Mouse (Mus musculus) stomach, embryonic 15.5 days (tissue): Measurements from ENCODE around the gene D430041D05Rik. TPM values are rescaled to one million over a fixed set of nuclear protein-coding genes. Genes with fewer than 3 reads are reported as not detected.

Experiments used
- ATAC-seq: fragments of 200-750 bp; cut with Nextera tagmentation; 2 replicates; pipeline ENCODE4 v1.8.0; 2017; ENCODE audit warnings: low read depth, moderate number of reproducible peaks, moderate TSS enrichment; ENCODE audit not compliant: insufficient read depth, low FRiP score
- H3K27ac ChIP-seq: fragments of 300-500 bp; sonication (generic); 2 replicates; pipeline ENCODE4 v1.5.1; 2015; ENCODE audit warnings: mild to moderate bottlenecking, inconsistent platforms
- H3K27me3 ChIP-seq: fragments of 300-500 bp; sonication (generic); replicated peaks from 2 replicates; pipeline ENCODE4 v1.6.1; 2015; ENCODE audit warnings: inconsistent platforms
- H3K36me3 ChIP-seq: fragments of 300-500 bp; sonication (generic); 2 replicates; pipeline ENCODE4 v1.6.1; 2015; ENCODE audit warnings: inconsistent platforms
- H3K4me1 ChIP-seq: fragments of 300-500 bp; sonication (generic); 2 replicates; pipeline ENCODE4 v1.6.1; 2015; ENCODE audit warnings: inconsistent platforms
- H3K4me2 ChIP-seq: fragments of 300-500 bp; sonication (generic); 2 replicates; pipeline ENCODE4 v1.6.1; 2015; ENCODE audit warnings: mild to moderate bottlenecking, inconsistent platforms
- H3K4me3 ChIP-seq: fragments of 300-500 bp; sonication (generic); replicated peaks from 2 replicates; pipeline ENCODE4 v1.5.1; 2015; ENCODE audit warnings: inconsistent platforms
- H3K9ac ChIP-seq: fragments of 300-500 bp; sonication (generic); 2 replicates; pipeline ENCODE4 v1.6.1; 2015; ENCODE audit warnings: inconsistent platforms
- H3K9me3 ChIP-seq: fragments of 300-500 bp; sonication (generic); 2 replicates; pipeline ENCODE4 v1.6.1; 2016; ENCODE audit warnings: inconsistent platforms
- WGBS: fragments of 180-500 bp; shearing (Covaris S2); methylation state at CpG from one replicate; pipeline ENCODE4 v1.1.7; 2015; 5-methylcytosine and 5-hydroxymethylcytosine counted together
- polyA plus RNA-seq: library from polyadenylated mRNA; unstranded; fragments of >200 nt; fragmentation: Nextera tagmentation; extraction: Ambion mirVana; gene quantifications from 2 replicates; pipeline ENCODE4 v1.2.1, GENCODE M21; 2015

The D430041D05Rik gene
- polyA plus RNA-seq, 1 experiment from 2014 or later, result 0.19 TPM

DNA sequence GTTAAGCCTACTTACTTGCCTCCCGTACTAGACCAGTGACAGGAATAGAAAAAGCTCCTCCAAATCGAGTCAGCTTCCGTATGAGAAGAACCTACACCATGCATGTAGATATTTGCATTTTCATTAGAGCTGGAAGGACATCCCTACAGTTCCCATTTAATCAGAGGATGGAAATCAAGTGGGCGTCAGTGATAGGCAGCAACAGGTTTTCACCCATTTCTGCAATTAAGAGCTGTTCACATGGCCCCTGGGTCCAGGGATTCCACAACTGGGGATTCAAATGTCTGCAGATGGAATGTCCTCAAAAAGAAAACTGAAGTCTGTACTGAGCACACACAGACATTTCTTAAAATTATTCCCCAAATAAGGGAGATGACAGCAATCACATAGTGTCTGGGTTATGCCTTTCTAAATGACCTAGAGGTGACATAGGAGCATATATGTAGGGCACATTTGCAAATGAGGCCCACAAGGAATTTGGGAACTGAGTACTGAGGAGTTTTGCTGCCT is 246.8 kb downstream of the D430041D05Rik start:
- no peak overlapping the region for H3K9ac ChIP-seq
- H3K4me3 ChIP-seq, result no peak overlapping the region
- no peak overlapping the region for H3K27ac ChIP-seq
- no peaks in the 10 kb centered on the region for H3K36me3 ChIP-seq
- ATAC-seq, result no peak
- H3K9me3 ChIP-seq, result no peaks in the 10 kb centered on the region
- no peak overlapping the region for H3K4me2 ChIP-seq
- WGBS, result 82% methylated on average over 4 of the region's 4 CpGs
- no peaks in the 10 kb centered on the region for H3K4me1 ChIP-seq
- no peaks in the 10 kb centered on the region for H3K27me3 ChIP-seq

- H3K9ac ChIP-seq, result no peak overlapping the region
- H3K27ac ChIP-seq, result no peak overlapping the region
- H3K4me2 ChIP-seq, result no peak overlapping the region
- H3K9me3 ChIP-seq, result no peaks in the 10 kb centered on the region
- no peaks in the 10 kb centered on the region for H3K4me1 ChIP-seq
- ATAC-seq, result no peak
- H3K36me3 ChIP-seq, result no peaks in the 10 kb centered on the region
- no peaks in the 10 kb centered on the region for H3K27me3 ChIP-seq
- 80% methylated on average over 7 of the region's 7 CpGs for WGBS
- no peak overlapping the region for H3K4me3 ChIP-seq
These were observed 247.4 kb downstream of the D430041D05Rik start for GRCm38 (mm10) chr2:104163418-104163817.

- H3K27me3 ChIP-seq, result no peaks in the 10 kb centered on the region
- no peak overlapping the region for H3K27ac ChIP-seq
- WGBS, result 65% methylated on average over 4 of the region's 4 CpGs
- H3K4me1 ChIP-seq, result no peaks in the 10 kb centered on the region
- H3K9me3 ChIP-seq, result no peaks in the 10 kb centered on the region
- no peak overlapping the region for H3K4me2 ChIP-seq
- no peak for ATAC-seq
- H3K9ac ChIP-seq, result no peak overlapping the region
- H3K4me3 ChIP-seq, result no peak overlapping the region
- no peaks in the 10 kb centered on the region for H3K36me3 ChIP-seq
These were observed 253.0 kb downstream of the D430041D05Rik start for GRCm38 (mm10) chr2:104157831-104158230.

DNA sequence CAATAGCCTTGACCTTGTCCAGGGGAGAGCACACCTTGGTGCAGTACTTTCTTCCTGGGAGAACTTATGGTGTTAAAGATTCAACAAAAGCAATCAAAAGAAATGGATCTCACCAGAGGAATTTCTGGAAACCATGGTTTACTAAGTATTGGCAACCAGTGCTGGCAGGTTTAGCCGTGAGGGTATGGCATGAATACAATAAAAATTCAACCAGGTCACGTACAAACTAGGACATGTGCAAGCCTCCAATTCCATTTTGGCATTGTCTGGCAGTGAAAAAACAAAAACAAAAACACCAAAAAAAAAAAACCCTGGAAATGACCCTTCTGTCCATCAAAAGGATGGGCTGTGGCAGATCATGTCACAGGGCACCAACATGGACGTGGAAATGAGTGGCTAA is 256.9 kb downstream of the D430041D05Rik start:
- Histone ChIP-seq H3K27me3 (no peaks in the 10 kb centered on the region), H3K4me2 (no peak overlapping the region), H3K36me3 (no peaks in the 10 kb centered on the region), H3K4me3 (no peak overlapping the region), H3K27ac (no peak overlapping the region), H3K4me1 (no peaks in the 10 kb centered on the region), H3K9me3 (no peaks in the 10 kb centered on the region), H3K9ac (no peak overlapping the region)
- ATAC-seq, result no peak
- WGBS, result 76% methylated on average over 3 of the region's 3 CpGs

- Histone ChIP-seq H3K9ac (no peak overlapping the region), H3K4me2 (no peak overlapping the region), H3K27ac (no peak overlapping the region), H3K36me3 (no peaks in the 10 kb centered on the region), H3K4me3 (no peak overlapping the region), H3K27me3 (no peaks in the 10 kb centered on the region), H3K4me1 (no peaks in the 10 kb centered on the region), H3K9me3 (no peaks in the 10 kb centered on the region)
- WGBS, result 67% methylated on average over 4 of the region's 4 CpGs
- ATAC-seq, result no peak
These were observed 257.5 kb downstream of the D430041D05Rik start for GRCm38 (mm10) chr2:104153345-104153744.

DNA sequence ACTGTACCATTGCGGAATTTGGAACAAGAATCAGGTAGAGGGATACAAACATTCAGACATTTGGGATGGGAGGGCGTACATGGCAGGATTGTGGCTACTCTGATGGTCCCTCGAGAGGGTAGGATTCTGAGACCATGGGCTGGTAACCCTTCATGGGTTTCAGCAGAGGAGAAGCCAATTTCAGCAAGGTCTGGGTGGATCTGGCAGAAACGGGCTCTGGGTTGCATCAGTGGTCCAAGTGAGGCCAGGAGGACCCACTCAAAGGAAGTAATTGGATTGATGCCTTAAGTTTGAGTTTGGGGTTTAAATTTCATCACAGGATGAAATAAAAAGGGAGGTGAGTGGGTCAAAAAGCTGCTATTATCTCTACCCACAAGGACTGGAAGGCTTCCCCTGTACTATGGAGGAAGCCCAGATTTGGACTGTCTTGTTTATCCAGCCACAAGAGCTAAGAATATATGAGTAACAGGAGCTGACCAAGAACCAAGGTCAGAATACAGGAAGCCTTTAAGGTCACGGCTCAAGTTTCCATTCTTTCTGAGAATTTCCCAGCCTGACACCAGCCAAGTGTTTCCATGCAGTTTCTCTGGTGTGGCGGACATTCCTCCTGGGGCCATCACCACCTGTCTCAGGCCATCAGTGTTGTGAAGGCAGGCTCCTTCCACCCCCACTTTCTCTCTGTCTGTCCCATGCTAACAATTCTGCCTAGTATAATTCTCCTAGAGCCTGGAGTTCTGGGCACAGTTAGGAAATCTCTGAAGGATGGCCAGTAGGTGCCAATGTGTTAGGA is 260.0 kb downstream of the D430041D05Rik start:
- ATAC-seq, result no peak
- Histone ChIP-seq H3K4me3 (no peak overlapping the region), H3K27me3 (no peaks in the 10 kb centered on the region), H3K9ac (no peak overlapping the region), H3K4me1 (no peaks in the 10 kb centered on the region), H3K36me3 (no peaks in the 10 kb centered on the region), H3K27ac (no peak overlapping the region), H3K9me3 (no peaks in the 10 kb centered on the region), H3K4me2 (no peak overlapping the region)
- 83% methylated on average over 6 of the region's 6 CpGs for whole genome bisulfite sequencing

DNA sequence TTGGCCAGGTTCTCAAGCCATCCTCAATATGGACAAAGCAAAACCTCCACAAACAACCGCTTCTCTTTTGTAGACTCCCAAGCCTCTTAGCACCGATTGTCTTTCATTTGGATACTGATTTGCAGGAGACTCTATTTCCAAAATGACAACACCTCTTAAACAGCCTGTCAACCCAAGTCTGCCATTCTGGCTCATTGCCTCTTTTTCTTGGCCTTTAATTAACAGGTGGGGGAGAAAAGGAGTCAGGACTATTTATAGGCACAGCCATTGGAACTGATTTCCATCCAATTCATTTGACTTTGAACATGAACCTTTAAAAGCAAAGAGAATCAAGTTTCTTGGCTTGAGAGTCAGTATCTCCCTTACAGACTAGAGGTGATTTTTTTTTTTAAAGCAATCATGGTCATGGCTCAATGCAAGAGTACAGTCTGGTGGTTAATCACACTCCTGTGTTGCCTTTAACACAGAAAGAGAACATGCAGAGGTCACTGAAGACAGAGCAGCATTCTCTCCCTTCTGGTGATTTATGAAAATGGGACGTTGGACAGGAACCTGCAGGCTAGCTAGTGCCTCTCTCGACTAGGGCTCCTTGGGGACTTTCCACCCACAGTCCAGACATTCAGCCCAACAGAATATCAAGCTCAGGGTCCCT is 262.8 kb downstream of the D430041D05Rik start:
- no peak for ATAC-seq
- no peaks in the 10 kb centered on the region for H3K4me1 ChIP-seq
- H3K4me2 ChIP-seq, result no peak overlapping the region
- H3K4me3 ChIP-seq, result no peak overlapping the region
- H3K27ac ChIP-seq, result no peak overlapping the region
- no peaks in the 10 kb centered on the region for H3K27me3 ChIP-seq
- no peaks in the 10 kb centered on the region for H3K36me3 ChIP-seq
- WGBS, result 63% methylated on average over 4 of the region's 4 CpGs
- no peak overlapping the region for H3K9ac ChIP-seq
- H3K9me3 ChIP-seq, result no peaks in the 10 kb centered on the region

DNA sequence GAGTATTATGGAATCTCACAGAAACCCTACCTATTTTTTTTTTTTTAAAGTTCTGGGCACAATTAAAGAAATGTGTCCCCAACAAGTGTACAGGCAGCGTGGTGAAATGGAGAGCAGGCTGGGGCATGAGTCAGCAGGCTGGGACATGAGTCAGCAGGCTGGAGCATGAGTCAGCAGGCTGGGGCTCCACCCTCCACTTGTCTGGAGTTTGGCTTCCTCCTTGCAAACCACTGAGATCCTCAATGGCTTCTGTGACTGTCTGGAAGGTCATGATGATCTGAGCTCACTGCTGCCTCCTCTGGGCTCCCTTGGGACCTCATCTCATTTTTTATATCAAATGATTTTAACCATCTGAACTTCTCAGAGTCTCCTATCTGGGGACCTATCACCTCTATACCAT is 264.8 kb downstream of the D430041D05Rik start:
- ATAC-seq, result no peak
- Histone ChIP-seq H3K9ac (no peak overlapping the region), H3K4me2 (no peak overlapping the region), H3K27me3 (no peaks in the 10 kb centered on the region), H3K9me3 (no peaks in the 10 kb centered on the region), H3K36me3 (no peaks in the 10 kb centered on the region), H3K4me1 (no peaks in the 10 kb centered on the region), H3K4me3 (no peak overlapping the region), H3K27ac (no peak overlapping the region)
- WGBS, result 52% methylated on average over 1 of the region's 1 CpGs

GRCm38 (mm10) chr2:104144004-104144403 is 266.8 kb downstream of the D430041D05Rik start:
- ATAC-seq, result no peak
- WGBS, result 85% methylated on average over 12 of the region's 12 CpGs
- Histone ChIP-seq H3K4me3 (no peak overlapping the region), H3K27ac (no peak overlapping the region), H3K4me2 (no peak overlapping the region), H3K9me3 (no peaks in the 10 kb centered on the region), H3K36me3 (no peaks in the 10 kb centered on the region), H3K27me3 (no peaks in the 10 kb centered on the region), H3K9ac (no peak overlapping the region), H3K4me1 (no peaks in the 10 kb centered on the region)

DNA sequence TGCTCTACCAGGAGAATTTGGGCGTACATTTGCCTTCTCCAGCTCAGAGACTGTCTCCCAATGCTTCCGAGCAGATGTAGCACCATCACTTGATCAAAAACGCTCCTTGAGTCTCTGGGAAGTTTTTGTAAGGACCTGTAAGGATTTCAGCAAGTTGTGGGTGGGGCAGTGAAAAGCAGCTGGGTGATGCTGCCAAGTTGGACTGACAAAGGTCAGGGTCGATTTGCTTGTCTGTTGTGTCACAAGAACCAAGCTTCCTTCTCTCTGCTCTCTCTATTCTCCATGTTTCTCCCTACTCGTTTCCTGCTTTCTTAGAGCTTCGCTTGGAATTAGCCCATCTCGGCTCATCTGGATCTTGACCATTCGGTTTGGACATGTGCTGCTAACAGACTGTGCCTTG is 268.7 kb downstream of the D430041D05Rik start:
- WGBS, result 85% methylated on average over 8 of the region's 8 CpGs
- no peak for ATAC-seq
- Histone ChIP-seq H3K27ac (no peak overlapping the region), H3K9me3 (no peaks in the 10 kb centered on the region), H3K4me2 (no peak overlapping the region), H3K9ac (no peak overlapping the region), H3K4me3 (no peak overlapping the region), H3K4me1 (no peaks in the 10 kb centered on the region), H3K27me3 (no peaks in the 10 kb centered on the region), H3K36me3 (no peaks in the 10 kb centered on the region)

- Histone ChIP-seq H3K9me3 (no peaks in the 10 kb centered on the region), H3K9ac (no peak overlapping the region), H3K27ac (no peak overlapping the region), H3K4me1 (no peaks in the 10 kb centered on the region), H3K4me3 (no peak overlapping the region), H3K4me2 (no peak overlapping the region), H3K36me3 (no peaks in the 10 kb centered on the region), H3K27me3 (no peaks in the 10 kb centered on the region)
- 70% methylated on average over 2 of the region's 2 CpGs for WGBS
- ATAC-seq, result no peak
These were observed 274.9 kb downstream of the D430041D05Rik start for GRCm38 (mm10) chr2:104135920-104136319.
